Mouse (Mus musculus) neural tube, embryonic 11.5 days (tissue): ENCODE data around the gene Glcci1. TPM values are rescaled to one million over a fixed set of nuclear protein-coding genes. Genes with fewer than 3 reads are reported as not detected.
"Not testable (repeated sequence)": the region's sequence is repeated elsewhere in the genome, so short reads cannot be mapped to it uniquely, and the experiment has no call there.

Experiments used
- ATAC-seq: fragments of 200-750 bp; cut with Nextera tagmentation; 2 replicates; pipeline ENCODE4 v1.8.0; 2017; ENCODE audit warnings: moderate number of reproducible peaks, mild to moderate bottlenecking, moderate TSS enrichment, moderate library complexity; ENCODE audit not compliant: insufficient read depth, low FRiP score, low TSS enrichment
- DNase-seq: peaks from one replicate; pipeline ENCODE4 v3.0.0-alpha.2; 2015; ENCODE audit warnings: low spot score
- H3K27ac ChIP-seq: fragments of 300-500 bp; sonication (generic); 2 replicates; pipeline ENCODE4 v1.5.1; 2014; ENCODE audit warnings: low read depth, mild to moderate bottlenecking, low read length
- H3K27me3 ChIP-seq: fragments of 300-500 bp; sonication (generic); 2 replicates; pipeline ENCODE4 v1.6.1; 2014; ENCODE audit warnings: mild to moderate bottlenecking, low read length, mixed read lengths; ENCODE audit not compliant: control insufficient read depth, insufficient read depth
- H3K36me3 ChIP-seq: fragments of 300-500 bp; sonication (generic); 2 replicates; pipeline ENCODE4 v1.6.1; 2014; ENCODE audit warnings: mild to moderate bottlenecking, low read length, moderate library complexity, mixed read lengths; ENCODE audit not compliant: control insufficient read depth, insufficient read depth
- H3K4me1 ChIP-seq: fragments of 300-500 bp; sonication (generic); 2 replicates; pipeline ENCODE4 v1.6.1; 2014; ENCODE audit warnings: low read length, mixed read lengths; ENCODE audit not compliant: control insufficient read depth, insufficient read depth
- H3K4me2 ChIP-seq: fragments of 300-500 bp; sonication (generic); 2 replicates; pipeline ENCODE4 v1.6.1; 2014; ENCODE audit warnings: low read depth, mild to moderate bottlenecking, moderate library complexity
- H3K4me3 ChIP-seq: fragments of 300-500 bp; sonication (generic); 2 replicates; pipeline ENCODE4 v1.5.1; 2014; ENCODE audit warnings: low read depth, low read length
- H3K9ac ChIP-seq: fragments of 300-500 bp; sonication (generic); 2 replicates; pipeline ENCODE4 v1.6.1; 2014; ENCODE audit warnings: mild to moderate bottlenecking, low read length
- H3K9me3 ChIP-seq: fragments of 300-500 bp; sonication (generic); 2 replicates; pipeline ENCODE4 v1.6.1; 2016; ENCODE audit warnings: low read length; ENCODE audit not compliant: control insufficient read depth
- WGBS: fragments of 180-500 bp; shearing (Covaris S2); extraction: QIAGEN DNeasy Blood & Tissue Kit; methylation state at CpG from one replicate; pipeline ENCODE4 v1.1.7; 2014; 5-methylcytosine and 5-hydroxymethylcytosine counted together
- polyA plus RNA-seq: library from polyadenylated mRNA; unstranded; fragments of >200 nt; fragmentation: Nextera tagmentation; extraction: Ambion mirVana; gene quantifications from 2 replicates; pipeline ENCODE4 v1.2.1, GENCODE M21; 2014

Gene Glcci1
- polyA plus RNA-seq, 1 experiment from 2014 or later, result 24.0 TPM

GRCm38 (mm10) chr6:8521231-8521630 lies 11.8 kb downstream of the Glcci1 start:
- ATAC-seq, result no peak
- H3K9ac ChIP-seq, result no peak overlapping the region

GRCm38 (mm10) chr6:8524717-8525116 lies 15.3 kb downstream of the Glcci1 start:
- H3K4me3 ChIP-seq, result no peak overlapping the region
- H3K9me3 ChIP-seq, result no peaks in the 10 kb centered on the region
- ATAC-seq, result no peak
- no peak overlapping the region for H3K27ac ChIP-seq
- H3K4me1 ChIP-seq, result no peaks in the 10 kb centered on the region
- no peak overlapping the region for H3K9ac ChIP-seq
- WGBS, result 94% methylated on average over 5 of the region's 5 CpGs
- no peaks in the 10 kb centered on the region for H3K36me3 ChIP-seq
- DNase-seq, result no peak
- no peak overlapping the region for H3K4me2 ChIP-seq
- H3K27me3 ChIP-seq, result no peaks in the 10 kb centered on the region

More at GRCm38 (mm10) chr6:8521231-8521630, 11.8 kb downstream of the Glcci1 start:
- no peak overlapping the region for H3K4me2 ChIP-seq
- no peaks in the 10 kb centered on the region for H3K36me3 ChIP-seq
- 93% methylated on average over 4 of the region's 4 CpGs for WGBS
- no peak overlapping the region for H3K27ac ChIP-seq
- no peaks in the 10 kb centered on the region for H3K27me3 ChIP-seq
- H3K4me3 ChIP-seq, result no peak overlapping the region
- no peak for DNase-seq
- H3K9me3 ChIP-seq, result no peaks in the 10 kb centered on the region
- H3K4me1 ChIP-seq, result no peaks in the 10 kb centered on the region

- WGBS, result 90% methylated on average over 4 of the region's 4 CpGs
- H3K27ac ChIP-seq, result no peak overlapping the region
- no peaks in the 10 kb centered on the region for H3K27me3 ChIP-seq
- DNase-seq (no peak), ATAC-seq (no peak)
- no peaks in the 10 kb centered on the region for H3K4me1 ChIP-seq
- H3K4me3 ChIP-seq, result no peak overlapping the region
- no peaks in the 10 kb centered on the region for H3K36me3 ChIP-seq
- H3K9ac ChIP-seq, result no peak overlapping the region
- H3K4me2 ChIP-seq, result no peak overlapping the region
- no peaks in the 10 kb centered on the region for H3K9me3 ChIP-seq
These were observed 21.9 kb downstream of the Glcci1 start for GRCm38 (mm10) chr6:8531104-8531894.

- Histone ChIP-seq H3K4me1 (no peaks in the 10 kb centered on the region), H3K9me3 (no peaks in the 10 kb centered on the region), H3K36me3 (no peaks in the 10 kb centered on the region), H3K27me3 (no peaks in the 10 kb centered on the region), H3K9ac (no peak overlapping the region), H3K4me2 (no peak overlapping the region), H3K4me3 (no peak overlapping the region), H3K27ac (no peak overlapping the region)
- WGBS, result 90% methylated on average over 2 of the region's 2 CpGs
- DNase-seq (no peak), ATAC-seq (no peak)
These were observed 27.5 kb downstream of the Glcci1 start for GRCm38 (mm10) chr6:8536944-8537343.

GRCm38 (mm10) chr6:8541531-8541930 lies 32.1 kb downstream of the Glcci1 start:
- H3K9ac ChIP-seq, H3K27ac ChIP-seq, DNase-seq, H3K4me3 ChIP-seq, H3K36me3 ChIP-seq, H3K27me3 ChIP-seq, ATAC-seq, H3K4me2 ChIP-seq, H3K9me3 ChIP-seq, H3K4me1 ChIP-seq: not testable (repeated sequence)
- 92% methylated on average over 4 of the region's 4 CpGs for WGBS

- H3K9ac ChIP-seq, result no peak overlapping the region
- no peak for DNase-seq
- ATAC-seq, result no peak
- no peaks in the 10 kb centered on the region for H3K4me1 ChIP-seq
- H3K4me2 ChIP-seq, result no peak overlapping the region
- H3K27me3 ChIP-seq, result no peaks in the 10 kb centered on the region
- no peaks in the 10 kb centered on the region for H3K36me3 ChIP-seq
- H3K9me3 ChIP-seq, result no peaks in the 10 kb centered on the region
- no peak overlapping the region for H3K27ac ChIP-seq
- H3K4me3 ChIP-seq, result no peak overlapping the region
- WGBS, result 94% methylated on average over 5 of the region's 5 CpGs
These were observed 35.4 kb downstream of the Glcci1 start for GRCm38 (mm10) chr6:8544822-8545221.

GRCm38 (mm10) chr6:8545780-8546179 lies 36.4 kb downstream of the Glcci1 start:
- Histone ChIP-seq H3K4me1 (no peaks in the 10 kb centered on the region), H3K36me3 (no peaks in the 10 kb centered on the region), H3K9me3 (no peaks in the 10 kb centered on the region), H3K4me2 (no peak overlapping the region), H3K27ac (no peak overlapping the region), H3K4me3 (no peak overlapping the region), H3K9ac (no peak overlapping the region), H3K27me3 (no peaks in the 10 kb centered on the region)
- ATAC-seq (no peak), DNase-seq (no peak)
- WGBS, result 95% methylated on average over 7 of the region's 7 CpGs

GRCm38 (mm10) chr6:8551155-8551554 lies 41.8 kb downstream of the Glcci1 start:
- WGBS, result 95% methylated on average over 2 of the region's 2 CpGs
- DNase-seq, result no peak
- no peaks in the 10 kb centered on the region for H3K9me3 ChIP-seq

GRCm38 (mm10) chr6:8556849-8557571 lies 47.6 kb downstream of the Glcci1 start:
- Histone ChIP-seq H3K9ac (no peak overlapping the region), H3K4me2 (no peak overlapping the region), H3K27me3 (no peaks in the 10 kb centered on the region), H3K36me3 (no peaks in the 10 kb centered on the region; the same call in 1 of the 2 replicates), H3K4me1 (no peaks in the 10 kb centered on the region), H3K4me3 (no peak overlapping the region), H3K9me3 (no peaks in the 10 kb centered on the region), H3K27ac (no peak overlapping the region)
- DNase-seq (no peak), ATAC-seq (no peak)
- 92% methylated on average over 5 of the region's 5 CpGs for WGBS

More at GRCm38 (mm10) chr6:8551155-8551554, 41.8 kb downstream of the Glcci1 start:
- no peaks in the 10 kb centered on the region for H3K4me1 ChIP-seq
- H3K4me3 ChIP-seq, result no peak overlapping the region
- H3K27me3 ChIP-seq, result no peaks in the 10 kb centered on the region
- H3K4me2 ChIP-seq, result no peak overlapping the region
- ATAC-seq, result no peak
- H3K27ac ChIP-seq, result no peak overlapping the region
- H3K9ac ChIP-seq, result no peak overlapping the region
- H3K36me3 ChIP-seq, result no peaks in the 10 kb centered on the region
